Mouse (Mus musculus) bone marrow macrophage, adult 2 months (primary cell): ENCODE data around the gene Traf7.

Source experiments
- CTCF ChIP-seq: IDR thresholded peaks from 2 replicates; pipeline ENCODE4 v1.5.1; 2012; ENCODE audit warnings: low read depth, mild to moderate bottlenecking, low read length, moderate library complexity
- POLR2A ChIP-seq: IDR thresholded peaks from 2 replicates; pipeline ENCODE4 v1.6.1; 2012; ENCODE audit warnings: mild to moderate bottlenecking, low read depth, low read length, borderline replicate concordance

- TF ChIP-seq POLR2A (no peak), CTCF (no peak)
Measured at GRCm38 (mm10) chr17:24560301-24561028, 32.7 kb upstream of the Traf7 start.
